Mouse (Mus musculus): ENCODE measurements around the gene Jmjd6.
"Not testable (repeated sequence)": the region's sequence is repeated elsewhere in the genome, so short reads cannot be mapped to it uniquely, and the experiment has no call there.

The Jmjd6 gene

GRCm38 (mm10) chr11:116851576-116852290 is 8.5 kb upstream of the Jmjd6 start:
- no peak for DNase-seq (ENCODE audit: low read depth, low spot score)

- no peak for DNase-seq (ENCODE audit: low read depth, low spot score)
These were observed 7.7 kb upstream of the Jmjd6 start for GRCm38 (mm10) chr11:116850833-116851477.

- DNase-seq (ENCODE audit: low read depth, low spot score): no peak
These were observed 6.8 kb upstream of the Jmjd6 start for GRCm38 (mm10) chr11:116850085-116850484.

- DNase-seq (ENCODE audit: low read depth, low spot score): no peak
These were observed 6.3 kb upstream of the Jmjd6 start for GRCm38 (mm10) chr11:116849587-116849986.

GRCm38 (mm10) chr11:116848877-116849178 is 5.6 kb upstream of the Jmjd6 start:
- DNase-seq (ENCODE audit: low read depth, low spot score): not testable (repeated sequence)

GRCm38 (mm10) chr11:116848086-116848876 is 5.0 kb upstream of the Jmjd6 start:
- no peak for DNase-seq (ENCODE audit: low read depth, low spot score)

- no peak for DNase-seq (ENCODE audit: low read depth, low spot score)
These were observed 4.2 kb upstream of the Jmjd6 start for GRCm38 (mm10) chr11:116847187-116848085.

- no peak for DNase-seq (ENCODE audit: low read depth, low spot score)
These were observed 3.4 kb upstream of the Jmjd6 start for GRCm38 (mm10) chr11:116846593-116847181.

- no peak for DNase-seq (ENCODE audit: low read depth, low spot score)
These were observed 553 bp downstream of the Jmjd6 start for GRCm38 (mm10) chr11:116842531-116843260.

- no peak for DNase-seq (ENCODE audit: low read depth, low spot score)
These were observed 2.5 kb downstream of the Jmjd6 start for GRCm38 (mm10) chr11:116840748-116841147.

GRCm38 (mm10) chr11:116839601-116840000 is 3.6 kb downstream of the Jmjd6 start:
- no peak for DNase-seq (ENCODE audit: low read depth, low spot score)

GRCm38 (mm10) chr11:116838936-116839335 is 4.3 kb downstream of the Jmjd6 start:
- DNase-seq (ENCODE audit: low read depth, low spot score): no peak

GRCm38 (mm10) chr11:116837441-116837840 is 5.8 kb downstream of the Jmjd6 start:
- DNase-seq (ENCODE audit: low read depth, low spot score): no peak

GRCm38 (mm10) chr11:116836283-116836682 is 7.0 kb downstream of the Jmjd6 start:
- DNase-seq (ENCODE audit: low read depth, low spot score): no peak

GRCm38 (mm10) chr11:116834954-116835353 is 8.3 kb downstream of the Jmjd6 start:
- no peak for DNase-seq (ENCODE audit: low read depth, low spot score)

- no peak for DNase-seq (ENCODE audit: low read depth, low spot score)
These were observed 11.0 kb downstream of the Jmjd6 start for GRCm38 (mm10) chr11:116832172-116832685.

- no peak for DNase-seq (ENCODE audit: low read depth, low spot score)
These were observed 15.6 kb downstream of the Jmjd6 start, which contains the start of gene Mxra7 for GRCm38 (mm10) chr11:116827534-116828165. Gene Mxra7 (minus strand): TSS chr11:116828046.

GRCm38 (mm10) chr11:116826550-116827504 is 16.4 kb downstream of the Jmjd6 start:
- no peak for DNase-seq (ENCODE audit: low read depth, low spot score)

GRCm38 (mm10) chr11:116825230-116825629 is 18.0 kb downstream of the Jmjd6 start:
- DNase-seq (ENCODE audit: low read depth, low spot score): no peak

Measured in telencephalon, adult 2 months (tissue).